Mouse (Mus musculus) bone marrow, adult 2 months (tissue): ENCODE measurements at regions not wholly inside any gene's neighbourhood (a gene's known extent, or its start where the extent isn't known, plus 50 kb on each side); places are given as distances from the start of the nearest gene placed in this dataset.

ENCODE experiments used
- H3K27ac ChIP-seq: fragments of 200-500 bp; 2 replicates; pipeline ENCODE4 v1.5.1; 2012; ENCODE audit warnings: low read depth, mild to moderate bottlenecking, control low read depth, inconsistent platforms, low read length; ENCODE audit not compliant: control insufficient read depth, poor library complexity, insufficient read depth
- H3K4me1 ChIP-seq: fragments of 200-500 bp; 2 replicates; pipeline ENCODE4 v1.6.1; 2011; ENCODE audit warnings: low read length; ENCODE audit not compliant: control insufficient read depth, insufficient read depth
- H3K4me3 ChIP-seq: fragments of 200-500 bp; replicated peaks from 2 replicates; pipeline ENCODE3; 2011; ENCODE audit warnings: mild to moderate bottlenecking, low read depth, low read length, control low read depth; ENCODE audit not compliant: control insufficient read depth
- CTCF ChIP-seq: fragments of 200-500 bp; IDR thresholded peaks from 2 replicates; pipeline ENCODE4 v1.5.1; 2011; ENCODE audit warnings: low read length, control low read depth; ENCODE audit not compliant: control insufficient read depth, insufficient read depth
- POLR2A ChIP-seq: fragments of 200-500 bp; IDR thresholded peaks from 2 replicates; pipeline ENCODE4 v1.6.1; 2011; ENCODE audit warnings: low read depth, mild to moderate bottlenecking, control low read depth, low read length, borderline replicate concordance; ENCODE audit not compliant: control insufficient read depth
- WGBS: fragments of 180-500 bp; shearing (Covaris S2); methylation state at CpG from one replicate; pipeline ENCODE4 v1.1.7; 2018; 5-methylcytosine and 5-hydroxymethylcytosine counted together

GRCm38 (mm10) chr11:18604836-18605235 lies 413.9 kb downstream of the Meis1 start:
- WGBS = 84% methylated on average over 6 of the region's 6 CpGs
- no peak for TF ChIP-seq POLR2A
- no peak for TF ChIP-seq CTCF

GRCm38 (mm10) chr11:18601568-18602182 lies 417.1 kb downstream of the Meis1 start:
- H3K4me1 ChIP-seq = no peaks in the 10 kb centered on the region
- WGBS = 78% methylated on average over 6 of the region's 6 CpGs
- no peak overlapping the region for H3K27ac ChIP-seq
- no peak for TF ChIP-seq CTCF
- no peak for TF ChIP-seq POLR2A
- no peak overlapping the region for H3K4me3 ChIP-seq

More at GRCm38 (mm10) chr11:18604836-18605235, 413.9 kb downstream of the Meis1 start:
- no peaks in the 10 kb centered on the region for H3K4me1 ChIP-seq
- H3K4me3 ChIP-seq = no peak overlapping the region
- H3K27ac ChIP-seq = no peak overlapping the region

- H3K4me3 ChIP-seq = no peak overlapping the region
- 72% methylated on average over 3 of the region's 3 CpGs for WGBS
- TF ChIP-seq CTCF = no peak
- no peak for TF ChIP-seq POLR2A
- H3K4me1 ChIP-seq = no peaks in the 10 kb centered on the region
- H3K27ac ChIP-seq = no peak overlapping the region
Measured at GRCm38 (mm10) chr11:18598349-18598748, 420.4 kb downstream of the Meis1 start.

GRCm38 (mm10) chr11:18596996-18597395 lies 421.8 kb downstream of the Meis1 start:
- no peaks in the 10 kb centered on the region for H3K4me1 ChIP-seq
- WGBS = 85% methylated on average over 4 of the region's 4 CpGs

GRCm38 (mm10) chr11:18590487-18590886 lies 428.3 kb downstream of the Meis1 start:
- WGBS = 81% methylated on average over 1 of the region's 1 CpGs
- H3K4me3 ChIP-seq = no peak overlapping the region

More at GRCm38 (mm10) chr11:18596996-18597395, 421.8 kb downstream of the Meis1 start:
- no peak for TF ChIP-seq POLR2A
- TF ChIP-seq CTCF = no peak
- no peak overlapping the region for H3K27ac ChIP-seq
- no peak overlapping the region for H3K4me3 ChIP-seq

GRCm38 (mm10) chr11:18586468-18586867 lies 432.3 kb downstream of the Meis1 start:
- Histone ChIP-seq H3K4me1 (no peaks in the 10 kb centered on the region), H3K4me3 (no peak overlapping the region), H3K27ac (no peak overlapping the region)
- 74% methylated on average over 3 of the region's 3 CpGs for WGBS
- no peak for TF ChIP-seq POLR2A
- TF ChIP-seq CTCF = no peak

More at GRCm38 (mm10) chr11:18590487-18590886, 428.3 kb downstream of the Meis1 start:
- Histone ChIP-seq H3K4me1 (no peaks in the 10 kb centered on the region), H3K27ac (no peak overlapping the region)
- TF ChIP-seq POLR2A (no peak), CTCF (no peak)

GRCm38 (mm10) chr11:18585031-18585430 lies 433.8 kb downstream of the Meis1 start:
- 78% methylated on average over 8 of the region's 8 CpGs for WGBS

GRCm38 (mm10) chr11:18582781-18583161 lies 436.0 kb downstream of the Meis1 start:
- TF ChIP-seq POLR2A (no peak), CTCF (no peak)
- Histone ChIP-seq H3K4me3 (no peak overlapping the region), H3K4me1 (no peaks in the 10 kb centered on the region), H3K27ac (no peak overlapping the region)
- WGBS = 74% methylated on average over 1 of the region's 1 CpGs

More at GRCm38 (mm10) chr11:18585031-18585430, 433.8 kb downstream of the Meis1 start:
- Histone ChIP-seq H3K4me1 (no peaks in the 10 kb centered on the region), H3K27ac (no peak overlapping the region), H3K4me3 (no peak overlapping the region)
- TF ChIP-seq POLR2A (no peak), CTCF (no peak)

- Histone ChIP-seq H3K4me1 (no peaks in the 10 kb centered on the region), H3K4me3 (no peak overlapping the region), H3K27ac (no peak overlapping the region)
- WGBS = 41% methylated on average over 2 of the region's 2 CpGs
- TF ChIP-seq CTCF (no peak), POLR2A (no peak)
Measured at GRCm38 (mm10) chr11:18581997-18582780, 436.6 kb downstream of the Meis1 start.
